In genomic region chr5:34174021-34174420, GRCm38 (mm10) we compare ENCODE assay signal across 28 mouse cellular contexts. TPM values are rescaled to one million over a fixed set of nuclear protein-coding genes. Genes with fewer than 3 reads are reported as not detected.
DNase-seq lines count a peak whose midpoint lies in the region; ATAC-seq lines count a peak whose summit lies in the region.
"Had no signal": no experiment of that assay in that cellular context is flagged by ENCODE, and none has a peak within 500 bp of the region (broad histone marks: within the 10 kb centered on the region; RNA-seq: fewer than 3 reads in every experiment).

No protein-coding gene starts in this region.

- no peak overlapping the region for H3K9ac ChIP-seq in neural tube, embryonic 15.5 days (replicated peaks)
- H3K9ac ChIP-seq: hindbrain, embryonic 13.5 days; limb, embryonic 12.5 days; lung, embryonic 15.5 days; neural tube, embryonic 13.5 days; stomach, embryonic 15.5 days had no signal

- H3K4me1 ChIP-seq in neural tube, embryonic 15.5 days: peaks cover 6% of the 10 kb centered on the region
- H3K4me1 ChIP-seq in limb, embryonic 10.5 days: peaks cover 12% of the 10 kb centered on the region
- H3K4me1 ChIP-seq: stomach, embryonic 15.5 days had no signal

- H3K9me3 ChIP-seq in neural tube, embryonic 15.5 days (replicated peaks): no peaks in the 10 kb centered on the region
- no peaks in the 10 kb centered on the region for H3K9me3 ChIP-seq in limb, embryonic 10.5 days (replicated peaks)
- H3K9me3 ChIP-seq: G1E; hindbrain, embryonic 13.5 days; limb, embryonic 12.5 days; lung, embryonic 15.5 days; neural tube, embryonic 13.5 days; stomach, embryonic 15.5 days had no signal

- no peak overlapping the region for H3K27ac ChIP-seq in neural tube, embryonic 15.5 days (replicated peaks)
- no peak overlapping the region for H3K27ac ChIP-seq in limb, embryonic 10.5 days
- H3K27ac ChIP-seq: hindbrain, embryonic 13.5 days; limb, embryonic 12.5 days; lung, embryonic 15.5 days; neural tube, embryonic 13.5 days; stomach, embryonic 15.5 days had no signal

- H3K4me3 ChIP-seq in neural tube, embryonic 15.5 days (replicated peaks): no peak overlapping the region
- no peak overlapping the region for H3K4me3 ChIP-seq in limb, embryonic 10.5 days
- H3K4me3 ChIP-seq: erythroblast, embryonic 14.5 days; hindbrain, embryonic 13.5 days; limb, embryonic 12.5 days; lung, embryonic 15.5 days; myocyte; neural tube, embryonic 13.5 days; stomach, embryonic 15.5 days had no signal

- H3K27me3 ChIP-seq in neural tube, embryonic 15.5 days (replicated peaks): no peaks in the 10 kb centered on the region
- H3K27me3 ChIP-seq in limb, embryonic 10.5 days (ENCODE audit: low read depth, poor library complexity, severe bottlenecking): no peaks in the 10 kb centered on the region
- H3K27me3 ChIP-seq: hindbrain, embryonic 13.5 days; limb, embryonic 12.5 days; lung, embryonic 15.5 days; neural tube, embryonic 13.5 days; stomach, embryonic 15.5 days had no signal

- 87% methylated on average over 2 of the region's 2 CpGs for WGBS in neural tube, embryonic 15.5 days
- WGBS in limb, embryonic 10.5 days: 87% methylated on average over 2 of the region's 2 CpGs

- peaks cover 60% of the 10 kb centered on the region for H3K36me3 ChIP-seq in neural tube, embryonic 15.5 days
- peaks cover 57% of the 10 kb centered on the region for H3K36me3 ChIP-seq in limb, embryonic 10.5 days

- no peak overlapping the region for H3K4me2 ChIP-seq in neural tube, embryonic 15.5 days
- H3K4me2 ChIP-seq: heart, embryonic 11.5 days; hindbrain, embryonic 13.5 days; limb, embryonic 12.5 days; liver, embryonic 11.5 days; lung, embryonic 15.5 days; midbrain, embryonic 11.5 days; neural tube, embryonic 13.5 days; stomach, embryonic 15.5 days had no signal

- DNase-seq in cerebellum, adult 11 months: peak; percentile 28
- DNase-seq in neural tube, embryonic 10.5 days (ENCODE audit: extremely low spot score, low spot score): peak; percentile 10
- DNase-seq in limb, embryonic 10.5 days (ENCODE audit: low spot score): peak; percentile 20
- DNase-seq in gastrocnemius, postnatal 4 days (ENCODE audit: low spot score in 2 of 2): no peak
- DNase-seq: adrenal gland, postnatal 14 days; gastrocnemius, postnatal 10 days; heart, adult 18-20 months; heart, postnatal 4 days; kidney, adult 11 months; kidney, postnatal 14 days; right cerebral cortex, postnatal 25 days; thymus, adult 18-20 months; thymus, postnatal 25 days had no signal

- no peak for ATAC-seq in cerebellum, adult (ENCODE audit: insufficient number of reproducible peaks, low FRiP score, low TSS enrichment)
- ATAC-seq in neural tube, embryonic 15.5 days (ENCODE audit: low FRiP score): no peak
- no peak for ATAC-seq in frontal cortex, adult (ENCODE audit: low TSS enrichment)
- ATAC-seq: forebrain, embryonic 16.5 days had no signal

RNA-seq across cellular contexts. Expression of gene Haus3, which starts 4.7 kb away (rescaled TPM):
- 13.1 and 19.2 TPM in 2 replicates for polyA plus RNA-seq in neural tube, embryonic 15.5 days (2015; fragmentation: Nextera tagmentation; extraction: Ambion mirVana)
- polyA plus RNA-seq in limb, embryonic 10.5 days (2016; fragmentation: Nextera tagmentation; extraction: Ambion mirVana): 56.7 and 58.0 TPM in 2 replicates
- total RNA-seq in gastrocnemius, postnatal 4 days (2021): 1 to 10 TPM; 7.9 to 8.4 TPM

RNA-seq across cellular contexts. Expression of gene Poln, which starts 4.8 kb away (rescaled TPM):
- polyA plus RNA-seq in neural tube, embryonic 15.5 days (2015; fragmentation: Nextera tagmentation; extraction: Ambion mirVana): 0.31 and 0.52 TPM in 2 replicates
- polyA plus RNA-seq in limb, embryonic 10.5 days (2016; fragmentation: Nextera tagmentation; extraction: Ambion mirVana): 0.59 and 0.63 TPM in 2 replicates
- 1 to 10 TPM; 2.1 TPM for total RNA-seq in gastrocnemius, postnatal 4 days (2021)
- polyA plus RNA-seq: erythroblast, embryonic 14.5 days; G1E had no signal

RNA-seq across cellular contexts. Expression of gene Mxd4, which starts 13.5 kb away (rescaled TPM):
- polyA plus RNA-seq in neural tube, embryonic 15.5 days (2015; fragmentation: Nextera tagmentation; extraction: Ambion mirVana): 25.7 and 29.7 TPM in 2 replicates
- 13.2 and 25.3 TPM in 2 replicates for polyA plus RNA-seq in limb, embryonic 10.5 days (2016; fragmentation: Nextera tagmentation; extraction: Ambion mirVana)
- 10 to 100 TPM; 79.5 to 81.3 TPM for total RNA-seq in gastrocnemius, postnatal 4 days (2021)

Comparison
In these comparisons a context has a peak if more than half of its experiments do, and no peak if none do; other contexts are left out.
1. DNase-seq: peak in cerebellum, adult 11 months (single experiment), neural tube, embryonic 10.5 days (single experiment) and limb, embryonic 10.5 days (single experiment); none in gastrocnemius, postnatal 4 days (0 of 2).